Mouse (Mus musculus): ENCODE results near the gene Prkcd. TPM values are rescaled to one million over a fixed set of nuclear protein-coding genes. Genes with fewer than 3 reads are reported as not detected.

The Prkcd gene
- polyA plus RNA-seq, 1 experiment from 2014 or later = 37.5 TPM

- Histone ChIP-seq H3K27ac (no peak overlapping the region), H3K9me3 (replicated peaks) (no peaks in the 10 kb centered on the region), H3K4me3 (no peak overlapping the region), H3K4me2 (no peak overlapping the region), H3K4me1 (replicated peaks) (peaks cover 12% of the 10 kb centered on the region), H3K9ac (no peak overlapping the region), H3K27me3 (no peaks in the 10 kb centered on the region), H3K36me3 (peaks cover 91% of the 10 kb centered on the region)
- no peak for ATAC-seq (replicated peaks; ENCODE audit: insufficient number of reproducible peaks, insufficient read depth, low FRiP score, low read depth)
- 61% methylated on average over 9 of the region's 9 CpGs for WGBS
Observed at GRCm38 (mm10) chr14:30570303-30570702, 55.7 kb downstream of the Prkcd start.

- H3K27me3 ChIP-seq = no peaks in the 10 kb centered on the region
- no peak overlapping the region for H3K4me3 ChIP-seq
- no peak for ATAC-seq (replicated peaks; ENCODE audit: insufficient number of reproducible peaks, insufficient read depth, low FRiP score, low read depth)
- no peak overlapping the region for H3K27ac ChIP-seq
- peaks cover 80% of the 10 kb centered on the region for H3K36me3 ChIP-seq
- no peak overlapping the region for H3K4me2 ChIP-seq
- peaks cover 21% of the 10 kb centered on the region for H3K4me1 ChIP-seq (replicated peaks)
- WGBS = 84% methylated on average over 9 of the region's 9 CpGs
- H3K9ac ChIP-seq = no peak overlapping the region
- no peaks in the 10 kb centered on the region for H3K9me3 ChIP-seq (replicated peaks)
Observed at GRCm38 (mm10) chr14:30568016-30568415, 58.0 kb downstream of the Prkcd start.

- ATAC-seq (replicated peaks; ENCODE audit: insufficient number of reproducible peaks, insufficient read depth, low FRiP score, low read depth) = no peak
- H3K9me3 ChIP-seq (replicated peaks) = no peaks in the 10 kb centered on the region
- no peak overlapping the region for H3K27ac ChIP-seq
- H3K36me3 ChIP-seq = peaks cover 65% of the 10 kb centered on the region
- no peak overlapping the region for H3K4me3 ChIP-seq
- 93% methylated on average over 6 of the region's 6 CpGs for WGBS
- peaks cover 28% of the 10 kb centered on the region for H3K4me1 ChIP-seq (replicated peaks)
- H3K4me2 ChIP-seq = no peak overlapping the region
- no peaks in the 10 kb centered on the region for H3K27me3 ChIP-seq
- no peak overlapping the region for H3K9ac ChIP-seq
Observed at GRCm38 (mm10) chr14:30566317-30566716, 59.7 kb downstream of the Prkcd start.

- Histone ChIP-seq H3K4me3 (no peak overlapping the region), H3K4me1 (replicated peaks) (peaks cover 20% of the 10 kb centered on the region), H3K27me3 (no peaks in the 10 kb centered on the region), H3K9me3 (replicated peaks) (no peaks in the 10 kb centered on the region), H3K36me3 (peaks cover 65% of the 10 kb centered on the region), H3K9ac (no peak overlapping the region), H3K4me2 (no peak overlapping the region), H3K27ac (no peak overlapping the region; the same call in 1 of the 2 replicates)
- peak; percentile 40; the same call in 1 of the 2 replicates for ATAC-seq (replicated peaks; ENCODE audit: insufficient number of reproducible peaks, insufficient read depth, low FRiP score, low read depth)
- 76% methylated on average over 2 of the region's 2 CpGs for WGBS
Observed at GRCm38 (mm10) chr14:30564451-30564850, 61.6 kb downstream of the Prkcd start.

- no peaks in the 10 kb centered on the region for H3K27me3 ChIP-seq
- H3K9me3 ChIP-seq (replicated peaks) = no peaks in the 10 kb centered on the region
- no peak overlapping the region for H3K4me3 ChIP-seq
- peaks cover 33% of the 10 kb centered on the region for H3K4me1 ChIP-seq (replicated peaks)
- peaks cover 53% of the 10 kb centered on the region for H3K36me3 ChIP-seq
- no peak overlapping the region for H3K4me2 ChIP-seq
- no peak overlapping the region for H3K27ac ChIP-seq
- ATAC-seq (replicated peaks; ENCODE audit: insufficient number of reproducible peaks, insufficient read depth, low FRiP score, low read depth) = no peak
- H3K9ac ChIP-seq = no peak overlapping the region
Observed at GRCm38 (mm10) chr14:30562343-30562742, 63.7 kb downstream of the Prkcd start.

- Histone ChIP-seq H3K4me3 (no peak overlapping the region), H3K27me3 (no peaks in the 10 kb centered on the region), H3K36me3 (peaks cover 46% of the 10 kb centered on the region), H3K4me2 (no peak overlapping the region), H3K4me1 (replicated peaks) (peaks cover 35% of the 10 kb centered on the region), H3K27ac (peak overlapping the region; percentile 43), H3K9ac (no peak overlapping the region), H3K9me3 (replicated peaks) (no peaks in the 10 kb centered on the region)
- ATAC-seq (replicated peaks; ENCODE audit: insufficient number of reproducible peaks, insufficient read depth, low FRiP score, low read depth) = peak; percentile 60; the same call in 1 of the 2 replicates
- WGBS = 59% methylated on average over 14 of the region's 14 CpGs
Observed at GRCm38 (mm10) chr14:30561470-30562187, 64.4 kb downstream of the Prkcd start.

GRCm38 (mm10) chr14:30560803-30561389 is 65.1 kb downstream of the Prkcd start:
- Histone ChIP-seq H3K4me3 (no peak overlapping the region), H3K36me3 (peaks cover 46% of the 10 kb centered on the region), H3K27me3 (no peaks in the 10 kb centered on the region), H3K27ac (peak overlapping the region; percentile 43), H3K9me3 (replicated peaks) (no peaks in the 10 kb centered on the region), H3K9ac (no peak overlapping the region; the same call in 1 of the 2 replicates), H3K4me2 (no peak overlapping the region), H3K4me1 (replicated peaks) (peaks cover 35% of the 10 kb centered on the region)
- no peak for ATAC-seq (replicated peaks; ENCODE audit: insufficient number of reproducible peaks, insufficient read depth, low FRiP score, low read depth)
- WGBS = 88% methylated on average over 13 of the region's 13 CpGs

GRCm38 (mm10) chr14:30559321-30559850 is 66.6 kb downstream of the Prkcd start:
- peaks cover 39% of the 10 kb centered on the region for H3K36me3 ChIP-seq
- no peak overlapping the region for H3K9ac ChIP-seq
- no peak overlapping the region for H3K27ac ChIP-seq
- no peaks in the 10 kb centered on the region for H3K9me3 ChIP-seq (replicated peaks)
- no peaks in the 10 kb centered on the region for H3K27me3 ChIP-seq
- peaks cover 31% of the 10 kb centered on the region for H3K4me1 ChIP-seq (replicated peaks)
- no peak overlapping the region for H3K4me3 ChIP-seq
- no peak overlapping the region for H3K4me2 ChIP-seq
- WGBS = 87% methylated on average over 17 of the region's 17 CpGs
- ATAC-seq (replicated peaks; ENCODE audit: insufficient number of reproducible peaks, insufficient read depth, low FRiP score, low read depth) = no peak

- H3K4me1 ChIP-seq (replicated peaks) = peaks cover 32% of the 10 kb centered on the region
- H3K27me3 ChIP-seq = no peaks in the 10 kb centered on the region
- H3K27ac ChIP-seq = peak overlapping the region; percentile 55
- no peak for ATAC-seq (replicated peaks; ENCODE audit: insufficient number of reproducible peaks, insufficient read depth, low FRiP score, low read depth)
- WGBS = 58% methylated on average over 9 of the region's 9 CpGs
- H3K9ac ChIP-seq = no peak overlapping the region
- no peak overlapping the region for H3K4me3 ChIP-seq
- H3K4me2 ChIP-seq = no peak overlapping the region; the same call in 1 of the 2 replicates
- H3K9me3 ChIP-seq (replicated peaks) = no peaks in the 10 kb centered on the region
- H3K36me3 ChIP-seq = peaks cover 39% of the 10 kb centered on the region
Observed at GRCm38 (mm10) chr14:30557730-30558129, 68.3 kb downstream of the Prkcd start.

- H3K9ac ChIP-seq = no peak overlapping the region
- H3K27ac ChIP-seq = no peak overlapping the region
- no peaks in the 10 kb centered on the region for H3K27me3 ChIP-seq
- H3K4me2 ChIP-seq = no peak overlapping the region
- peaks cover 39% of the 10 kb centered on the region for H3K36me3 ChIP-seq
- WGBS = 82% methylated on average over 2 of the region's 2 CpGs
- no peak overlapping the region for H3K4me3 ChIP-seq
- H3K9me3 ChIP-seq (replicated peaks) = no peaks in the 10 kb centered on the region
- peaks cover 36% of the 10 kb centered on the region for H3K4me1 ChIP-seq (replicated peaks)
- ATAC-seq (replicated peaks; ENCODE audit: insufficient number of reproducible peaks, insufficient read depth, low FRiP score, low read depth) = no peak
Observed at GRCm38 (mm10) chr14:30556651-30557050, 69.4 kb downstream of the Prkcd start.

GRCm38 (mm10) chr14:30553185-30553584 is 72.8 kb downstream of the Prkcd start:
- peaks cover 47% of the 10 kb centered on the region for H3K4me1 ChIP-seq (replicated peaks)
- ATAC-seq (replicated peaks; ENCODE audit: insufficient number of reproducible peaks, insufficient read depth, low FRiP score, low read depth) = no peak
- peaks cover 12% of the 10 kb centered on the region for H3K36me3 ChIP-seq
- no peak overlapping the region for H3K4me3 ChIP-seq
- no peak overlapping the region for H3K9ac ChIP-seq
- no peaks in the 10 kb centered on the region for H3K27me3 ChIP-seq
- WGBS = 87% methylated on average over 4 of the region's 4 CpGs
- H3K27ac ChIP-seq = no peak overlapping the region
- no peak overlapping the region for H3K4me2 ChIP-seq
- no peaks in the 10 kb centered on the region for H3K9me3 ChIP-seq (replicated peaks)
